Mouse (Mus musculus) megakaryocyte progenitor cell, adult 5-6 weeks (primary cell): ENCODE data around the gene Ptbp3. TPM values are rescaled to one million over a fixed set of nuclear protein-coding genes. Genes with fewer than 3 reads are reported as not detected.

Experiments used
- ATAC-seq: replicated peaks from 2 replicates; pipeline ENCODE4 v1.8.0; 2016; ENCODE audit warnings: mild to moderate bottlenecking, moderate TSS enrichment, inconsistent platforms; ENCODE audit not compliant: poor library complexity
- total RNA-seq, 2 experiments: library from RNA; stranded (forward) in 1 of 2; stranded (reverse) in 1 of 2; fragments of 157-497, 149-512 nt in 1 of 2; fragments of 200-1000 nt in 1 of 2; gene quantifications; 2 replicates each; pipeline versions ENCODE4 v1.2.3 to v1.2.4; 2015 to 2017

Ptbp3 gene
- total RNA-seq, 2 experiments from 2014 or later: 231 to 275 TPM

DNA sequence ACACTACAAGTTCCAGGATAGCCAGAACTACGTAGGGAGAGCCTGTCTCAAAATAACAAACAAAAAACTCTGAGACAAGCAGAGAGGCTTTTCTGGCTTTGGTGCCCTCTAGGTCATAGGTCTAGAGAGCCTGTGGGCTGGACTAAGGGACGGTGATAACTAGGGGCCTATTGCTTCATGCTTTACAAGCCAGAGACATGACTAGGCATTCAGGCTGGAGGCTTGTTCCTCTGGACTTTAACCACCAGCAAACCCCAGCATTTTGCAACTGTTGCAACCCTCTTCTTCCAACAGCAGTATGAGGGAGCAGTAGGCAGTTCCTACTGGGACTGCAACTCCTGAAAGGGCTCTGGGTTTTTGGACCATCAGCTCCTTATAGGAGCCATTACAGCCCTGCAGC lies 109.2 kb downstream of the Ptbp3 start:
- ATAC-seq: peak; percentile 67

DNA sequence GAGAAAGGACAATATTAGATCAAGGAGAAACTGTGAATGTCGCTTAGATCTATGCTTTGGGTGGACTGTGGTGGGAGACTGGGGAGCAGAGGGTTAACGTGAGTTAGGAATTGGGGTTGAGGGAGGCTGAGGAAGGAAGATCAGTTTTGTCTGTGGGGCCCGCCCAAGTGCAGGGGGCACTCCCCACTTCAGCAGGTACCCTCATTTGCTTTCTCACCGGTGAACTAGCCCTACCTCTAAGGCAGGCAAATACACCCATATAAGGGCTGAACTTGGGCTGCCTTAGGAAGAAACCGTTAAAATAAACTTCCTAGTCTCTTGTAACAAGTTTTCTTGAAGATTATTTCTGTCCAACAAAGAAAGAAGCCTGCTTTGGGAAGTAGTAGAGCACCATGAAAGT lies 110.1 kb downstream of the Ptbp3 start:
- no peak for ATAC-seq

- ATAC-seq: peak; percentile 43
Measured at GRCm38 (mm10) chr4:59437990-59438854, 110.9 kb downstream of the Ptbp3 start, which contains the start of gene Susd1. Gene Susd1, minus strand, starts transcription at chr4:59438633.

- peak; percentile 49 for ATAC-seq
Measured at GRCm38 (mm10) chr4:59435951-59436350, 113.2 kb downstream of the Ptbp3 start.

DNA sequence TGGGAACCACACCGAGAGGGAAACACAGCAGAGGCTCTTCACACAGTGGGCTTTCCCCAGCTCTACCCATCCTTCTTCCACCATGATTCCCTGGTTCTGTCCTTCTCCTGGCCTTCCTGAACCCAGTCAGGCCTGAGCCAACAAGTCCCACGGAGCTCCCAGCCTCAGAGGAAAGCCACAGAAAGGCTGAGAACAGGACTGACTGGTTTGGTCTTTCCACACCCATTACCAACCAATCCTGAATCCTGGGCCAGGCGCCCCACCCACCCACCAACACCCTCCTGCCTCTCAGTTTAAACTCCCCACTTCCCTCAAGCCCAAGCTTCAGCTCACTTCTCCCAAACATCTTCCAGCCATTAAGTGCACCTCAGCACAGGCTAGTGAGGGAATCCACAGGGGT lies 115.1 kb downstream of the Ptbp3 start:
- ATAC-seq: no peak

GRCm38 (mm10) chr4:59429128-59429527 lies 120.0 kb downstream of the Ptbp3 start:
- ATAC-seq: peak; percentile 53

- ATAC-seq: no peak
Measured at GRCm38 (mm10) chr4:59426429-59426828, 122.7 kb downstream of the Ptbp3 start.

DNA sequence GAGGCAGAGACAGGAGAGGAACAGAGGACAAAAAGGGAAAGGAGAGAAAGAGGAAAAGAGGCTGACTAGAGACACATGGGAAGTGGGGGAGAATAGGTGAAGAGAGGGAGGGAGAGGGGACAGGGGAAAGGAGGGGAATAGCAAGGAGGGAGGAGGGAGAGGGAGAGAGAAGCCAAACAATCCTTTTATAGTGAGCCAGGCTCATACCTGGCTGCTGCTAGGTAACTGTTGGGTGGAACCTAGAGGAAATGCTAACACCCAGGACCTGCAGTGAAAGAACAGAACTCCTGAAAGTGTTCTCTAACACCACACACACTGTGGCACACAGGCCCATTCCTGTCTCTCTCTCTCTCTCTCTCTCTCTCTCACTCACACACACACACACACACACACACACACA lies 126.4 kb downstream of the Ptbp3 start:
- ATAC-seq: no peak

DNA sequence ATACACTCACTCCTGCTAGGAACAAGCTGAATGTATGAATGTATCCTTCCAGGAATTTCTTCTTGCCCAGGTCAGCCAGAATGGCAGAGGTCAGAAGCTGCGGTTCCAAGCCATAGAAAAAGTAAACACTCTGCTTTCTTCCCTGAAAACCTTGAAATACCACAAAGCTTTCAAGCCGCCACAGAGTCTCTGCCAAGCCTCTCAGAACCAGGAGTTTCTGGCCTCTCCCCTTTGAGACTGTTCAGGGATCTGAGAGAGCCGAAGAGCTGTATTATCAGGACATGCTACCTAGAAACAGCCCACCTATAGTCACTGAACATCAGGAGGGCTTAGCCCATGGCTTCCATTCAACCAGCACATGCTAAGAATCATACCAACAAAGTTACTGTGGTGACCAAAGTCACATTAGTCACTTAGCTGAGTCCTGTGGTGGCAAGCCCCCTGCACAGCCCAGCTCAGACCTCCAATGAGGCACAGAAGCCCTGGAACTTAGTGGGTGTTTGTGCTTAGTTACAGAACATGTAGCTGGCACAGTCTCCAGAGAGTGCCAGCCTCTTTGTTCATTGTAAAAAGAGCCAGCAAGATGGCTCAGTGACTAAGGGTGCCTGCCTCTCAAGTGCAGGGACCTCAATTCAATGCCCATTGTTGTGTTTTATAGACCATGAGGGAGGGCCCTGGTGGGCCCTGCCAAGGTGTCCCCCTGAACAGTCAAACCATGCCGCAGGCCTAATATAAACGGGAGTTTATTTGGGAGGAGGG lies 127.0 kb downstream of the Ptbp3 start:
- no peak for ATAC-seq

Other genes starting within 250 kb of the Ptbp3 start
- gene Susd1, start 110.7 kb downstream of the Ptbp3 start, total RNA-seq (2015): 46.3 and 54.3 TPM in 2 replicates
- 92.2 and 105 TPM in 2 replicates for gene Susd1, start 110.7 kb downstream of the Ptbp3 start, total RNA-seq (2017)
- 53.7 and 59.9 TPM in 2 replicates for gene Hsdl2, start 32.2 kb upstream of the Ptbp3 start, total RNA-seq (2015)
- gene Hsdl2, start 32.2 kb upstream of the Ptbp3 start, total RNA-seq (2017): 59.6 and 61.6 TPM in 2 replicates
- gene E130308A19Rik, start 76.8 kb upstream of the Ptbp3 start, total RNA-seq (2015): 8.1 and 9.2 TPM in 2 replicates
- gene E130308A19Rik, start 76.8 kb upstream of the Ptbp3 start, total RNA-seq (2017): 4.2 and 6.8 TPM in 2 replicates